Mouse (Mus musculus): ENCODE results near the gene Prrt2. TPM values are rescaled to one million over a fixed set of nuclear protein-coding genes. Genes with fewer than 3 reads are reported as not detected.

The Prrt2 gene
- polyA plus RNA-seq, 1 experiment from 2014 or later, result 28.9 TPM

- WGBS, result 82% methylated on average over 4 of the region's 4 CpGs
- no peak overlapping the region for H3K4me2 ChIP-seq (ENCODE audit: low read length)
- no peak for ATAC-seq (ENCODE audit: low FRiP score, low TSS enrichment)
Observed at GRCm38 (mm10) chr7:126996449-126996848, 24.6 kb downstream of the Prrt2 start.

GRCm38 (mm10) chr7:126988816-126989215 is 32.2 kb downstream of the Prrt2 start:
- 72% methylated on average over 8 of the region's 8 CpGs for WGBS

More at GRCm38 (mm10) chr7:126996449-126996848, 24.6 kb downstream of the Prrt2 start:
- DNase-seq, result no peak
- no peaks in the 10 kb centered on the region for H3K27me3 ChIP-seq (ENCODE audit: control insufficient read depth, insufficient read depth, low read length)
- no peak overlapping the region for H3K27ac ChIP-seq (replicated peaks; ENCODE audit: low read depth, low read length)
- H3K9me3 ChIP-seq (ENCODE audit: control insufficient read depth, low read length), result no peaks in the 10 kb centered on the region
- H3K4me3 ChIP-seq (replicated peaks; ENCODE audit: low read depth, low read length), result no peak overlapping the region
- no peak overlapping the region for H3K9ac ChIP-seq (replicated peaks; ENCODE audit: low read length)
- H3K36me3 ChIP-seq (ENCODE audit: control insufficient read depth, insufficient read depth, low read length), result no peaks in the 10 kb centered on the region
- no peaks in the 10 kb centered on the region for H3K4me1 ChIP-seq (ENCODE audit: control insufficient read depth, insufficient read depth, low read length)

GRCm38 (mm10) chr7:126986319-126986718 is 34.7 kb downstream of the Prrt2 start:
- Histone ChIP-seq H3K27me3 (ENCODE audit: control insufficient read depth, insufficient read depth, low read length) (no peaks in the 10 kb centered on the region), H3K9ac (replicated peaks; ENCODE audit: low read length) (no peak overlapping the region), H3K27ac (replicated peaks; ENCODE audit: low read depth, low read length) (no peak overlapping the region), H3K36me3 (ENCODE audit: control insufficient read depth, insufficient read depth, low read length) (0 out of 2 replicates have a peak, but pooled peaks cover 3% of the 10 kb centered on the region), H3K9me3 (ENCODE audit: control insufficient read depth, low read length) (no peaks in the 10 kb centered on the region), H3K4me1 (ENCODE audit: control insufficient read depth, insufficient read depth, low read length) (no peaks in the 10 kb centered on the region), H3K4me3 (replicated peaks; ENCODE audit: low read depth, low read length) (no peak overlapping the region), H3K4me2 (ENCODE audit: low read length) (no peak overlapping the region)
- ATAC-seq (ENCODE audit: low FRiP score, low TSS enrichment), result no peak
- peak; percentile 45 for DNase-seq
- 51% methylated on average over 9 of the region's 9 CpGs for WGBS

More at GRCm38 (mm10) chr7:126988816-126989215, 32.2 kb downstream of the Prrt2 start:
- Histone ChIP-seq H3K4me2 (ENCODE audit: low read length) (no peak overlapping the region), H3K9me3 (ENCODE audit: control insufficient read depth, low read length) (no peaks in the 10 kb centered on the region), H3K27ac (replicated peaks; ENCODE audit: low read depth, low read length) (no peak overlapping the region), H3K9ac (replicated peaks; ENCODE audit: low read length) (no peak overlapping the region), H3K36me3 (ENCODE audit: control insufficient read depth, insufficient read depth, low read length) (no peaks in the 10 kb centered on the region), H3K4me1 (ENCODE audit: control insufficient read depth, insufficient read depth, low read length) (no peaks in the 10 kb centered on the region), H3K27me3 (ENCODE audit: control insufficient read depth, insufficient read depth, low read length) (no peaks in the 10 kb centered on the region), H3K4me3 (replicated peaks; ENCODE audit: low read depth, low read length) (no peak overlapping the region)
- ATAC-seq (ENCODE audit: low FRiP score, low TSS enrichment) (no peak), DNase-seq (no peak)

- WGBS, result 66% methylated on average over 9 of the region's 10 CpGs
- Histone ChIP-seq H3K27ac (replicated peaks; ENCODE audit: low read depth, low read length) (no peak overlapping the region), H3K4me1 (ENCODE audit: control insufficient read depth, insufficient read depth, low read length) (no peaks in the 10 kb centered on the region), H3K36me3 (ENCODE audit: control insufficient read depth, insufficient read depth, low read length) (peaks cover 14% of the 10 kb centered on the region), H3K9ac (replicated peaks; ENCODE audit: low read length) (no peak overlapping the region), H3K9me3 (ENCODE audit: control insufficient read depth, low read length) (no peaks in the 10 kb centered on the region), H3K4me2 (ENCODE audit: low read length) (no peak overlapping the region), H3K4me3 (replicated peaks; ENCODE audit: low read depth, low read length) (no peak overlapping the region), H3K27me3 (ENCODE audit: control insufficient read depth, insufficient read depth, low read length) (no peaks in the 10 kb centered on the region)
- DNase-seq (no peak), ATAC-seq (ENCODE audit: low FRiP score, low TSS enrichment) (no peak)
Observed at GRCm38 (mm10) chr7:126984667-126985444, 36.2 kb downstream of the Prrt2 start.

- 84% methylated on average over 7 of the region's 7 CpGs for WGBS
Observed at GRCm38 (mm10) chr7:126983113-126983512, 37.9 kb downstream of the Prrt2 start.

GRCm38 (mm10) chr7:126982054-126982453 is 39.0 kb downstream of the Prrt2 start:
- Histone ChIP-seq H3K4me2 (ENCODE audit: low read length) (no peak overlapping the region), H3K36me3 (ENCODE audit: control insufficient read depth, insufficient read depth, low read length) (peaks cover 34% of the 10 kb centered on the region), H3K9me3 (ENCODE audit: control insufficient read depth, low read length) (no peaks in the 10 kb centered on the region), H3K27ac (replicated peaks; ENCODE audit: low read depth, low read length) (no peak overlapping the region), H3K9ac (replicated peaks; ENCODE audit: low read length) (no peak overlapping the region), H3K4me3 (replicated peaks; ENCODE audit: low read depth, low read length) (no peak overlapping the region), H3K27me3 (ENCODE audit: control insufficient read depth, insufficient read depth, low read length) (no peaks in the 10 kb centered on the region), H3K4me1 (ENCODE audit: control insufficient read depth, insufficient read depth, low read length) (peaks cover 5% of the 10 kb centered on the region)
- no peak for ATAC-seq (ENCODE audit: low FRiP score, low TSS enrichment)
- 96% methylated on average over 4 of the region's 4 CpGs for WGBS
- DNase-seq, result no peak

More at GRCm38 (mm10) chr7:126983113-126983512, 37.9 kb downstream of the Prrt2 start:
- Histone ChIP-seq H3K36me3 (ENCODE audit: control insufficient read depth, insufficient read depth, low read length) (peaks cover 32% of the 10 kb centered on the region), H3K9me3 (ENCODE audit: control insufficient read depth, low read length) (no peaks in the 10 kb centered on the region), H3K4me2 (ENCODE audit: low read length) (no peak overlapping the region), H3K27ac (replicated peaks; ENCODE audit: low read depth, low read length) (no peak overlapping the region), H3K9ac (replicated peaks; ENCODE audit: low read length) (no peak overlapping the region), H3K4me3 (replicated peaks; ENCODE audit: low read depth, low read length) (no peak overlapping the region), H3K4me1 (ENCODE audit: control insufficient read depth, insufficient read depth, low read length) (no peaks in the 10 kb centered on the region), H3K27me3 (ENCODE audit: control insufficient read depth, insufficient read depth, low read length) (no peaks in the 10 kb centered on the region)
- ATAC-seq (ENCODE audit: low FRiP score, low TSS enrichment) (no peak), DNase-seq (no peak)

- Histone ChIP-seq H3K9ac (replicated peaks; ENCODE audit: low read length) (no peak overlapping the region), H3K4me2 (ENCODE audit: low read length) (no peak overlapping the region), H3K9me3 (ENCODE audit: control insufficient read depth, low read length) (no peaks in the 10 kb centered on the region), H3K4me1 (ENCODE audit: control insufficient read depth, insufficient read depth, low read length) (peaks cover 7% of the 10 kb centered on the region), H3K27ac (replicated peaks; ENCODE audit: low read depth, low read length) (no peak overlapping the region), H3K36me3 (ENCODE audit: control insufficient read depth, insufficient read depth, low read length) (peaks cover 34% of the 10 kb centered on the region), H3K4me3 (replicated peaks; ENCODE audit: low read depth, low read length) (no peak overlapping the region), H3K27me3 (ENCODE audit: control insufficient read depth, insufficient read depth, low read length) (no peaks in the 10 kb centered on the region)
- DNase-seq, result no peak
- WGBS, result 96% methylated on average over 2 of the region's 2 CpGs
- no peak for ATAC-seq (ENCODE audit: low FRiP score, low TSS enrichment)
Observed at GRCm38 (mm10) chr7:126981601-126982000, 39.4 kb downstream of the Prrt2 start.

GRCm38 (mm10) chr7:126978841-126979240 is 42.2 kb downstream of the Prrt2 start:
- no peak overlapping the region for H3K4me2 ChIP-seq (ENCODE audit: low read length)
- no peak overlapping the region for H3K4me3 ChIP-seq (replicated peaks; ENCODE audit: low read depth, low read length)
- no peaks in the 10 kb centered on the region for H3K9me3 ChIP-seq (ENCODE audit: control insufficient read depth, low read length)
- peaks cover 11% of the 10 kb centered on the region for H3K4me1 ChIP-seq (ENCODE audit: control insufficient read depth, insufficient read depth, low read length)
- peaks cover 34% of the 10 kb centered on the region for H3K36me3 ChIP-seq (ENCODE audit: control insufficient read depth, insufficient read depth, low read length)
- DNase-seq, result no peak
- 96% methylated on average over 6 of the region's 6 CpGs for WGBS
- no peak overlapping the region for H3K27ac ChIP-seq (replicated peaks; ENCODE audit: low read depth, low read length)
- no peaks in the 10 kb centered on the region for H3K27me3 ChIP-seq (ENCODE audit: control insufficient read depth, insufficient read depth, low read length)
- no peak for ATAC-seq (ENCODE audit: low FRiP score, low TSS enrichment)
- H3K9ac ChIP-seq (replicated peaks; ENCODE audit: low read length), result no peak overlapping the region

Data from midbrain, embryonic 14.5 days (tissue).